Mouse (Mus musculus) layer of hippocampus, postnatal 10 days (tissue): ENCODE data around the gene Rpe. TPM values are rescaled to one million over a fixed set of nuclear protein-coding genes. Genes with fewer than 3 reads are reported as not detected.
"Not testable (repeated sequence)": the region's sequence is repeated elsewhere in the genome, so short reads cannot be mapped to it uniquely, and the experiment has no call there.

Source experiments
- DNase-seq, 2 experiments: peaks; one replicate each; pipeline ENCODE4 v3.0.0; 2021; ENCODE audit warnings: low spot score in 2 of 2
- long read RNA-seq: library from polyadenylated mRNA; stranded (forward); transcript quantifications from one replicate; pipeline ENCODE4 v2.0.0, GENCODE M21; 2023
- total RNA-seq, 2 experiments: library from RNA; stranded (reverse); gene quantifications; 2 replicates each; pipeline ENCODE4 v1.2.3; 2021

Rpe gene
- 10 to 100 TPM; 34.7 to 42.6 TPM for total RNA-seq
- long read RNA-seq, transcript Rpe-201 (6 exons, 2,692 nt), result major isoform, 16 of 36 reads
- long read RNA-seq, partial matches to known transcripts, result 1 of 36 reads
- long read RNA-seq, other reads (novel, unspliced or antisense), result 16 of 36 reads

- DNase-seq, result peak; percentile 88 to 93
Measured at GRCm38 (mm10) chr1:66700693-66701575, at the start of gene Rpe. TSS of gene Rpe (plus strand) at chr1:66700831.

GRCm38 (mm10) chr1:66655119-66655746, 45.4 kb upstream of the Rpe start:
- peak; percentile 23 to 46 for DNase-seq

- DNase-seq, result no peak
Measured at GRCm38 (mm10) chr1:66655747-66656119, 44.9 kb upstream of the Rpe start.

GRCm38 (mm10) chr1:66671475-66671874, 29.2 kb upstream of the Rpe start:
- no peak for DNase-seq

GRCm38 (mm10) chr1:66672812-66673211, 27.8 kb upstream of the Rpe start:
- no peak for DNase-seq

GRCm38 (mm10) chr1:66677928-66678327, 22.7 kb upstream of the Rpe start:
- no peak for DNase-seq

GRCm38 (mm10) chr1:66678662-66679061, 22.0 kb upstream of the Rpe start:
- DNase-seq, result no peak

- no peak for DNase-seq
Measured at GRCm38 (mm10) chr1:66682974-66683373, 17.7 kb upstream of the Rpe start.

GRCm38 (mm10) chr1:66691772-66692171, 8.9 kb upstream of the Rpe start:
- DNase-seq, result no peak

- no peak for DNase-seq
Measured at GRCm38 (mm10) chr1:66692308-66692707, 8.3 kb upstream of the Rpe start.

- DNase-seq, result no peak
Measured at GRCm38 (mm10) chr1:66692780-66693392, 7.7 kb upstream of the Rpe start.

GRCm38 (mm10) chr1:66694266-66694665, 6.4 kb upstream of the Rpe start:
- DNase-seq, result no peak

GRCm38 (mm10) chr1:66695296-66695695, 5.3 kb upstream of the Rpe start:
- DNase-seq, result no peak

GRCm38 (mm10) chr1:66699630-66700029, 1.0 kb upstream of the Rpe start:
- not testable (repeated sequence) for DNase-seq

- no peak for DNase-seq
Measured at GRCm38 (mm10) chr1:66700149-66700692, 410 bp upstream of the Rpe start.

- DNase-seq, result no peak
Measured at GRCm38 (mm10) chr1:66701576-66701940, 927 bp downstream of the Rpe start.

GRCm38 (mm10) chr1:66702623-66703345, 2.2 kb downstream of the Rpe start:
- no peak for DNase-seq

GRCm38 (mm10) chr1:66704523-66704922, 3.9 kb downstream of the Rpe start:
- DNase-seq, result no peak

GRCm38 (mm10) chr1:66712859-66713258, 12.2 kb downstream of the Rpe start:
- DNase-seq, result no peak

GRCm38 (mm10) chr1:66730581-66730980, 29.9 kb downstream of the Rpe start:
- no peak for DNase-seq

- no peak for DNase-seq
Measured at GRCm38 (mm10) chr1:66768764-66769163, 68.1 kb downstream of the Rpe start.
